Mouse (Mus musculus) midbrain, embryonic 16.5 days (tissue): ENCODE results near the gene Rpl35a. TPM values are rescaled to one million over a fixed set of nuclear protein-coding genes. Genes with fewer than 3 reads are reported as not detected.
A peak's percentile ranks its signal among the peaks of the same experiment; 100 is the strongest.
"Not testable (repeated sequence)": the region's sequence is repeated elsewhere in the genome, so short reads cannot be mapped to it uniquely, and the experiment has no call there.

ENCODE experiments used
- ATAC-seq: fragments of 200-750 bp; cut with Nextera tagmentation; 2 replicates; pipeline ENCODE4 v1.8.0; 2017; ENCODE audit warnings: moderate TSS enrichment
- H3K27ac ChIP-seq: fragments of 300-500 bp; sonication (generic); 2 replicates; pipeline ENCODE4 v1.5.1; 2014; ENCODE audit warnings: mild to moderate bottlenecking, low read length, mixed read lengths
- H3K27me3 ChIP-seq: fragments of 300-500 bp; sonication (generic); 2 replicates; pipeline ENCODE4 v1.6.1; 2014; ENCODE audit warnings: low read depth, low read length, mixed read lengths; ENCODE audit not compliant: control insufficient read depth, insufficient read depth
- H3K36me3 ChIP-seq: fragments of 300-500 bp; sonication (generic); 2 replicates; pipeline ENCODE4 v1.6.1; 2014; ENCODE audit warnings: mild to moderate bottlenecking, low read length, moderate library complexity, mixed read lengths; ENCODE audit not compliant: control insufficient read depth, insufficient read depth
- H3K4me1 ChIP-seq: fragments of 300-500 bp; sonication (generic); 2 replicates; pipeline ENCODE4 v1.6.1; 2014; ENCODE audit warnings: mild to moderate bottlenecking, low read length, mixed read lengths; ENCODE audit not compliant: control insufficient read depth, insufficient read depth
- H3K4me2 ChIP-seq: fragments of 300-500 bp; sonication (generic); 2 replicates; pipeline ENCODE4 v1.6.1; 2014; ENCODE audit warnings: mild to moderate bottlenecking, low read length, mixed read lengths
- H3K4me3 ChIP-seq: fragments of 300-500 bp; sonication (generic); 2 replicates; pipeline ENCODE4 v1.5.1; 2014; ENCODE audit warnings: low read depth, mild to moderate bottlenecking, low read length, moderate library complexity, mixed read lengths
- H3K9ac ChIP-seq: fragments of 300-500 bp; sonication (generic); 2 replicates; pipeline ENCODE4 v1.6.1; 2014; ENCODE audit warnings: low read depth, low read length, mixed read lengths
- H3K9me3 ChIP-seq: fragments of 300-500 bp; sonication (generic); replicated peaks from 2 replicates; pipeline ENCODE4 v1.6.1; 2014; ENCODE audit warnings: mild to moderate bottlenecking, low read length, mixed read lengths; ENCODE audit not compliant: control insufficient read depth, poor library complexity, severe bottlenecking
- WGBS: fragments of 180-500 bp; shearing (Covaris S2); extraction: QIAGEN DNeasy Blood & Tissue Kit; methylation state at CpG from one replicate; pipeline ENCODE4 v1.1.7; 2014; 5-methylcytosine and 5-hydroxymethylcytosine counted together
- polyA plus RNA-seq: library from polyadenylated mRNA; unstranded; fragments of >200 nt; fragmentation: Nextera tagmentation; extraction: Ambion mirVana; gene quantifications from 2 replicates; pipeline ENCODE4 v1.2.1, GENCODE M21; 2015

Rpl35a gene
- polyA plus RNA-seq, 1 experiment from 2014 or later = 387 TPM

- H3K27ac ChIP-seq = no peak overlapping the region
- no peak overlapping the region for H3K4me3 ChIP-seq
- ATAC-seq = no peak
- WGBS = 81% methylated on average over 2 of the region's 2 CpGs
- H3K4me2 ChIP-seq = no peak overlapping the region
- H3K9me3 ChIP-seq = no peaks in the 10 kb centered on the region
- no peaks in the 10 kb centered on the region for H3K4me1 ChIP-seq
- H3K36me3 ChIP-seq = 0 out of 2 replicates have a peak, but pooled peaks cover 2% of the 10 kb centered on the region
- H3K9ac ChIP-seq = no peak overlapping the region
- H3K27me3 ChIP-seq = no peaks in the 10 kb centered on the region
Observed at GRCm38 (mm10) chr16:33048686-33049085, 7.6 kb upstream of the Rpl35a start.

- H3K4me3 ChIP-seq = no peak overlapping the region
- WGBS = 94% methylated on average over 16 of the region's 16 CpGs
- 0 out of 2 replicates have a peak, but pooled peaks cover 2% of the 10 kb centered on the region for H3K36me3 ChIP-seq
- no peaks in the 10 kb centered on the region for H3K4me1 ChIP-seq
- no peak for ATAC-seq
- H3K27me3 ChIP-seq = no peaks in the 10 kb centered on the region
- no peak overlapping the region for H3K4me2 ChIP-seq
- H3K9ac ChIP-seq = no peak overlapping the region
- H3K9me3 ChIP-seq = no peaks in the 10 kb centered on the region
- no peak overlapping the region for H3K27ac ChIP-seq
Observed at GRCm38 (mm10) chr16:33049809-33050208, 6.4 kb upstream of the Rpl35a start.

- H3K4me1 ChIP-seq = peaks cover 11% of the 10 kb centered on the region
- no peak overlapping the region for H3K4me3 ChIP-seq
- H3K9ac ChIP-seq = no peak overlapping the region
- H3K9me3 ChIP-seq = no peaks in the 10 kb centered on the region
- H3K27ac ChIP-seq = no peak overlapping the region
- peaks cover 2% of the 10 kb centered on the region; the same call in 1 of the 2 replicates for H3K36me3 ChIP-seq
- H3K27me3 ChIP-seq = no peaks in the 10 kb centered on the region
- no peak overlapping the region for H3K4me2 ChIP-seq
- ATAC-seq = no peak
- 81% methylated on average over 5 of the region's 5 CpGs for WGBS
Observed at GRCm38 (mm10) chr16:33053141-33053540, 3.1 kb upstream of the Rpl35a start.

DNA sequence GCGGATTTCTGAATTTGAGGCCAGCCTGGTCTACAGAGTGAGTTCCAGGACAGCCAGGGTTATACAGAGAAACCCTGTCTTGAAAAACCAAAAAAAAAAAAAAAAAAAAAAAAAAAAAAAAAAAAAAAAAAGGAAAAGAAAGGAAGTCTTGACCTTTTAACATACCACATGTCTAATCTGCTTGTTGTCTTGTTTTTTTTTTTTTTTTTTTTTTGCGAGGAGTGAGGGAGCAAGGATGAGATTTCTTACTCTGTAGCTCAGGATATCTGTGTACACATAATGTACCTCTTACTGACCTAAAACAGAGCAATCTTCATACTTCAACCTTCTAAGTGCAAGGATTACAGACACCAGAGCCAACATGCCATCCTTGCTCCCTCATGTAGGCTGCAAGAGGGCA lies 1.3 kb upstream of the Rpl35a start:
- not testable (repeated sequence) for ATAC-seq, H3K9ac ChIP-seq, H3K4me2 ChIP-seq, H3K36me3 ChIP-seq, H3K27ac ChIP-seq, H3K4me3 ChIP-seq, H3K9me3 ChIP-seq, H3K27me3 ChIP-seq
- peaks cover 15% of the 10 kb centered on the region for H3K4me1 ChIP-seq
- WGBS = 95% methylated on average over 2 of the region's 2 CpGs

DNA sequence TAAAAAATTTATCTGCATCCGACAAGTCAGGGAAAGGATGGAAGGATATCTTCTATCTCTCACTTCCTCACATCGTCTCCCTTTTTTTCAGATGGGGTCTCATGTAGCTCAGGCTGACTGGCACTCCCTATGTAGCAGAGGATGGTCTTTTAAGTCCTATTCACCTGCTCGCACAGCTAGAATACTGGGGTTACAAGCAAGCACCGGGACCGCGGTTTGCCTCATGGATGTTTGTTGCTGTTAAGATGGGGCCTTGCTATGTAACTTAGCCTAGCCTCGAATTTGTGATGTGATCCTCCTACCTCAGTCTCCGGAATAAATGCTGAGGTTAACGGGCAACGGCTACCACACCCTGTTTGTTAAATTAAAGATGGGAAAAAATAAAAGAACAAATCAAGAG lies 598 bp upstream of the Rpl35a start:
- Histone ChIP-seq H3K27ac (peak overlapping the region; percentile 91), H3K9me3 (no peaks in the 10 kb centered on the region), H3K4me3 (peak overlapping the region; percentile 88), H3K9ac (peak overlapping the region; percentile 95), H3K36me3 (peaks cover 7% of the 10 kb centered on the region), H3K27me3 (no peaks in the 10 kb centered on the region), H3K4me1 (peaks cover 15% of the 10 kb centered on the region), H3K4me2 (peak overlapping the region; percentile 75)
- peak; percentile 36 for ATAC-seq
- 18% methylated on average over 10 of the region's 10 CpGs for WGBS

GRCm38 (mm10) chr16:33056786-33057185 lies 533 bp downstream of the Rpl35a start:
- peaks cover 17% of the 10 kb centered on the region for H3K4me1 ChIP-seq

GRCm38 (mm10) chr16:33058033-33058432 lies 1.8 kb downstream of the Rpl35a start:
- H3K27ac ChIP-seq = no peak overlapping the region
- ATAC-seq = no peak
- H3K4me3 ChIP-seq = no peak overlapping the region
- H3K4me2 ChIP-seq = peak overlapping the region; percentile 75; the same call in 1 of the 2 replicates
- H3K9me3 ChIP-seq = no peaks in the 10 kb centered on the region
- WGBS = 97% methylated on average over 16 of the region's 16 CpGs
- H3K36me3 ChIP-seq = peaks cover 7% of the 10 kb centered on the region
- H3K27me3 ChIP-seq = no peaks in the 10 kb centered on the region
- H3K4me1 ChIP-seq = peaks cover 18% of the 10 kb centered on the region
- no peak overlapping the region for H3K9ac ChIP-seq

More at GRCm38 (mm10) chr16:33056786-33057185, 533 bp downstream of the Rpl35a start:
- H3K4me3 ChIP-seq = peak overlapping the region; percentile 88
- peak overlapping the region; percentile 91 for H3K27ac ChIP-seq
- peak overlapping the region; percentile 95 for H3K9ac ChIP-seq
- H3K4me2 ChIP-seq = peak overlapping the region; percentile 75
- H3K36me3 ChIP-seq = peaks cover 7% of the 10 kb centered on the region
- peak; percentile 52 for ATAC-seq
- no peaks in the 10 kb centered on the region for H3K9me3 ChIP-seq
- WGBS = under 1% methylated on average over 24 of the region's 24 CpGs
- H3K27me3 ChIP-seq = no peaks in the 10 kb centered on the region

- H3K9me3 ChIP-seq, ATAC-seq, H3K4me3 ChIP-seq, H3K4me2 ChIP-seq, H3K9ac ChIP-seq, H3K27me3 ChIP-seq, H3K36me3 ChIP-seq, H3K27ac ChIP-seq: not testable (repeated sequence)
- peaks cover 24% of the 10 kb centered on the region for H3K4me1 ChIP-seq
- WGBS = 93% methylated on average over 9 of the region's 9 CpGs
Observed at GRCm38 (mm10) chr16:33058656-33059055, 2.4 kb downstream of the Rpl35a start.

DNA sequence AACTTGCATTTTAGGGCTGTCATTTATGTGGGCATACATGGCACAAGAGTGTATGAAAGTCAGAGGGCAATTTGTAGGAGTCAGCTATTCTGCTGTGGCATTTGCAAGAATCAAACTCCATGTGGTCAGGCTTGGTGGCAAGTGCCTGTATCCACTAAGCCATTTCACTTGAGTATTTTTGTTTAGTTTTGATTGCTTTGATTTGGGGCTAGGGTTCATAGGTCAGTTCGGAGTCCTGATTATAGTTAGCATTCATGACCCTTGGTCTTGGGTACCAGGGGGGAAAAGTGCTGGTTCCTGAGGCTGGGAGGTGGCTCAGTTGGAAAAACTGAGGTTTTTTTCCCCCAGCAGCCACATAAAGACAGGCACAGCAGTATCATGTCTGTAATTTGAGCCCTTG lies 3.2 kb downstream of the Rpl35a start:
- Histone ChIP-seq H3K4me1 (peaks cover 29% of the 10 kb centered on the region), H3K27ac (no peak overlapping the region), H3K9ac (no peak overlapping the region), H3K4me2 (no peak overlapping the region), H3K9me3 (no peaks in the 10 kb centered on the region), H3K4me3 (no peak overlapping the region), H3K27me3 (no peaks in the 10 kb centered on the region), H3K36me3 (peaks cover 7% of the 10 kb centered on the region)
- ATAC-seq = no peak
- WGBS = 96% methylated on average over 1 of the region's 1 CpGs
